Mouse (Mus musculus): ENCODE measurements at regions not wholly inside any gene's neighbourhood (a gene's known extent, or its start where the extent isn't known, plus 50 kb on each side); places are given as distances from the start of the nearest gene placed in this dataset.

- WGBS (ENCODE audit: insufficient replicate concordance), result 47% methylated on average over 1 of the region's 1 CpGs
- Histone ChIP-seq H3K27me3 (no peaks in the 10 kb centered on the region), H3K4me1 (replicated peaks) (no peaks in the 10 kb centered on the region), H3K4me3 (replicated peaks) (no peak overlapping the region), H3K36me3 (replicated peaks) (no peaks in the 10 kb centered on the region), H3K9ac (no peak overlapping the region), H3K4me2 (no peak overlapping the region), H3K9me3 (replicated peaks) (no peaks in the 10 kb centered on the region), H3K27ac (replicated peaks) (no peak overlapping the region)
- ATAC-seq (ENCODE audit: insufficient read depth), result no peak
Measured at GRCm38 (mm10) chr9:32998323-32998722, 362.3 kb downstream of the Ets1 start.

GRCm38 (mm10) chr9:33000691-33001164 lies 364.7 kb downstream of the Ets1 start:
- H3K27ac ChIP-seq (replicated peaks), result no peak overlapping the region
- 40% methylated on average over 7 of the region's 7 CpGs for WGBS (ENCODE audit: insufficient replicate concordance)
- no peak overlapping the region for H3K4me2 ChIP-seq
- H3K4me3 ChIP-seq (replicated peaks), result no peak overlapping the region
- no peaks in the 10 kb centered on the region for H3K4me1 ChIP-seq (replicated peaks)
- ATAC-seq (ENCODE audit: insufficient read depth), result no peak
- H3K9ac ChIP-seq, result no peak overlapping the region
- H3K27me3 ChIP-seq, result no peaks in the 10 kb centered on the region
- H3K36me3 ChIP-seq (replicated peaks), result no peaks in the 10 kb centered on the region
- H3K9me3 ChIP-seq (replicated peaks), result no peaks in the 10 kb centered on the region

GRCm38 (mm10) chr9:33001165-33001949 lies 365.3 kb downstream of the Ets1 start:
- Histone ChIP-seq H3K9me3 (replicated peaks) (no peaks in the 10 kb centered on the region), H3K27ac (replicated peaks) (no peak overlapping the region), H3K9ac (no peak overlapping the region), H3K36me3 (replicated peaks) (no peaks in the 10 kb centered on the region), H3K4me2 (no peak overlapping the region), H3K27me3 (no peaks in the 10 kb centered on the region), H3K4me1 (replicated peaks) (no peaks in the 10 kb centered on the region), H3K4me3 (replicated peaks) (no peak overlapping the region)
- 57% methylated on average over 9 of the region's 9 CpGs for WGBS (ENCODE audit: insufficient replicate concordance)
- ATAC-seq (ENCODE audit: insufficient read depth), result no peak

GRCm38 (mm10) chr9:33003880-33004279 lies 367.9 kb downstream of the Ets1 start:
- H3K36me3 ChIP-seq (replicated peaks), result no peaks in the 10 kb centered on the region
- ATAC-seq (ENCODE audit: insufficient read depth), result no peak
- no peak overlapping the region for H3K4me3 ChIP-seq (replicated peaks)
- no peaks in the 10 kb centered on the region for H3K9me3 ChIP-seq (replicated peaks)
- H3K4me2 ChIP-seq, result no peak overlapping the region
- H3K27ac ChIP-seq (replicated peaks), result no peak overlapping the region
- WGBS (ENCODE audit: insufficient replicate concordance), result 60% methylated on average over 1 of the region's 1 CpGs
- H3K9ac ChIP-seq, result no peak overlapping the region
- H3K27me3 ChIP-seq, result no peaks in the 10 kb centered on the region
- no peaks in the 10 kb centered on the region for H3K4me1 ChIP-seq (replicated peaks)

GRCm38 (mm10) chr9:33004536-33004935 lies 368.5 kb downstream of the Ets1 start:
- Histone ChIP-seq H3K27ac (replicated peaks) (no peak overlapping the region), H3K9me3 (replicated peaks) (no peaks in the 10 kb centered on the region), H3K4me3 (replicated peaks) (no peak overlapping the region), H3K9ac (no peak overlapping the region), H3K4me2 (no peak overlapping the region), H3K27me3 (no peaks in the 10 kb centered on the region), H3K36me3 (replicated peaks) (no peaks in the 10 kb centered on the region), H3K4me1 (replicated peaks) (no peaks in the 10 kb centered on the region)
- ATAC-seq (ENCODE audit: insufficient read depth), result no peak
- WGBS (ENCODE audit: insufficient replicate concordance), result 61% methylated on average over 3 of the region's 3 CpGs

GRCm38 (mm10) chr9:33007456-33008063 lies 371.5 kb downstream of the Ets1 start:
- WGBS (ENCODE audit: insufficient replicate concordance), result 49% methylated on average over 3 of the region's 3 CpGs
- Histone ChIP-seq H3K4me1 (replicated peaks) (no peaks in the 10 kb centered on the region), H3K27me3 (no peaks in the 10 kb centered on the region), H3K4me2 (no peak overlapping the region), H3K27ac (replicated peaks) (no peak overlapping the region), H3K9ac (no peak overlapping the region), H3K4me3 (replicated peaks) (no peak overlapping the region), H3K36me3 (replicated peaks) (no peaks in the 10 kb centered on the region), H3K9me3 (replicated peaks) (no peaks in the 10 kb centered on the region)
- ATAC-seq (ENCODE audit: insufficient read depth), result no peak

GRCm38 (mm10) chr9:33011241-33011640 lies 375.2 kb downstream of the Ets1 start:
- no peak overlapping the region for H3K27ac ChIP-seq (replicated peaks)
- no peaks in the 10 kb centered on the region for H3K9me3 ChIP-seq (replicated peaks)
- ATAC-seq (ENCODE audit: insufficient read depth), result no peak
- no peak overlapping the region for H3K9ac ChIP-seq
- no peaks in the 10 kb centered on the region for H3K36me3 ChIP-seq (replicated peaks)
- H3K27me3 ChIP-seq, result no peaks in the 10 kb centered on the region
- H3K4me1 ChIP-seq (replicated peaks), result no peaks in the 10 kb centered on the region
- no peak overlapping the region for H3K4me3 ChIP-seq (replicated peaks)
- H3K4me2 ChIP-seq, result no peak overlapping the region

- 60% methylated on average over 3 of the region's 3 CpGs for WGBS (ENCODE audit: insufficient replicate concordance)
- ATAC-seq (ENCODE audit: insufficient read depth), result no peak
- no peaks in the 10 kb centered on the region for H3K27me3 ChIP-seq
- no peaks in the 10 kb centered on the region for H3K36me3 ChIP-seq (replicated peaks)
- H3K4me1 ChIP-seq (replicated peaks), result no peaks in the 10 kb centered on the region
- no peak overlapping the region for H3K4me3 ChIP-seq (replicated peaks)
- no peaks in the 10 kb centered on the region for H3K9me3 ChIP-seq (replicated peaks)
- H3K27ac ChIP-seq (replicated peaks), result no peak overlapping the region
- no peak overlapping the region for H3K4me2 ChIP-seq
- H3K9ac ChIP-seq, result no peak overlapping the region
Measured at GRCm38 (mm10) chr9:33035401-33035800, 399.4 kb downstream of the Ets1 start.

GRCm38 (mm10) chr9:33039221-33039790 lies 403.3 kb downstream of the Ets1 start:
- Histone ChIP-seq H3K9ac (no peak overlapping the region), H3K4me1 (replicated peaks) (no peaks in the 10 kb centered on the region), H3K4me3 (replicated peaks) (no peak overlapping the region), H3K9me3 (replicated peaks) (no peaks in the 10 kb centered on the region), H3K27ac (replicated peaks) (no peak overlapping the region), H3K36me3 (replicated peaks) (no peaks in the 10 kb centered on the region), H3K4me2 (no peak overlapping the region), H3K27me3 (no peaks in the 10 kb centered on the region)
- 40% methylated on average over 4 of the region's 4 CpGs for WGBS (ENCODE audit: insufficient replicate concordance)
- no peak for ATAC-seq (ENCODE audit: insufficient read depth)

- no peak overlapping the region for H3K27ac ChIP-seq (replicated peaks)
- H3K4me1 ChIP-seq (replicated peaks), result no peaks in the 10 kb centered on the region
- H3K4me2 ChIP-seq, result no peak overlapping the region
- no peak overlapping the region for H3K9ac ChIP-seq
- H3K27me3 ChIP-seq, result no peaks in the 10 kb centered on the region
- WGBS (ENCODE audit: insufficient replicate concordance), result 69% methylated on average over 4 of the region's 4 CpGs
- H3K9me3 ChIP-seq (replicated peaks), result no peaks in the 10 kb centered on the region
- ATAC-seq (ENCODE audit: insufficient read depth), result no peak
- no peak overlapping the region for H3K4me3 ChIP-seq (replicated peaks)
- H3K36me3 ChIP-seq (replicated peaks), result no peaks in the 10 kb centered on the region
Measured at GRCm38 (mm10) chr9:33050789-33051188, 414.8 kb downstream of the Ets1 start.

GRCm38 (mm10) chr9:33060636-33061264 lies 424.7 kb downstream of the Ets1 start:
- 52% methylated on average over 6 of the region's 6 CpGs for WGBS (ENCODE audit: insufficient replicate concordance)
- Histone ChIP-seq H3K36me3 (replicated peaks) (no peaks in the 10 kb centered on the region), H3K27me3 (no peaks in the 10 kb centered on the region), H3K4me3 (replicated peaks) (no peak overlapping the region), H3K9ac (no peak overlapping the region), H3K4me1 (replicated peaks) (no peaks in the 10 kb centered on the region), H3K27ac (replicated peaks) (no peak overlapping the region), H3K9me3 (replicated peaks) (no peaks in the 10 kb centered on the region), H3K4me2 (no peak overlapping the region)
- no peak for ATAC-seq (ENCODE audit: insufficient read depth)
